Comparison of ENCODE assay signal across 8 mouse cellular contexts in genomic region chr16:91484387-91484786, GRCm38 (mm10). TPM values are rescaled to one million over a fixed set of nuclear protein-coding genes. Genes with fewer than 3 reads are reported as not detected.
DNase-seq lines count a peak whose midpoint lies in the region; ATAC-seq and TF ChIP-seq lines count a peak whose summit lies in the region.

No protein-coding gene starts in this region.

- H3K9me3 ChIP-seq in heart, embryonic 13.5 days = no peaks in the 10 kb centered on the region
- H3K9me3 ChIP-seq in G1E (replicated peaks) = 0 out of 2 replicates have a peak, but pooled peaks cover 4% of the 10 kb centered on the region
- H3K9me3 ChIP-seq in forebrain, embryonic 14.5 days (replicated peaks; ENCODE audit: control insufficient read depth, low read length) = no peaks in the 10 kb centered on the region
- no peaks in the 10 kb centered on the region for H3K9me3 ChIP-seq in liver, embryonic 14.5 days (ENCODE audit: control insufficient read depth, low read length)

- no peak for TF ChIP-seq CTCF in G1E (IDR thresholded peaks at IDR 0.05; ENCODE audit: low read depth, low read length)
- no peak for TF ChIP-seq CTCF in liver, embryonic 14.5 days (IDR thresholded peaks at IDR 0.05; ENCODE audit: low read depth)

- WGBS in heart, embryonic 13.5 days = 49% methylated on average over 17 of the region's 17 CpGs
- 52% methylated on average over 17 of the region's 17 CpGs for WGBS in forebrain, embryonic 14.5 days
- WGBS in liver, embryonic 14.5 days (ENCODE audit: insufficient replicate concordance) = 47% methylated on average over 17 of the region's 17 CpGs

- peaks cover 30% of the 10 kb centered on the region for H3K4me1 ChIP-seq in heart, embryonic 13.5 days
- H3K4me1 ChIP-seq in G1E (ENCODE audit: insufficient read depth, low read depth, low read length) = peaks cover 53% of the 10 kb centered on the region
- H3K4me1 ChIP-seq in forebrain, embryonic 14.5 days (ENCODE audit: control insufficient read depth, insufficient read depth, low read length) = peaks cover 7% of the 10 kb centered on the region
- peaks cover 16 to 17% of the 10 kb centered on the region in 2 experiments for H3K4me1 ChIP-seq in liver, embryonic 14.5 days (replicated peaks; ENCODE audit: control insufficient read depth in 2 of 2, insufficient read depth in 2 of 2, low read length in 1 of 2)

- H3K27me3 ChIP-seq in heart, embryonic 13.5 days (replicated peaks) = no peaks in the 10 kb centered on the region
- no peaks in the 10 kb centered on the region for H3K27me3 ChIP-seq in G1E (ENCODE audit: insufficient read depth, low read length)
- H3K27me3 ChIP-seq in forebrain, embryonic 14.5 days (replicated peaks; ENCODE audit: control insufficient read depth, insufficient read depth, low read length) = no peaks in the 10 kb centered on the region
- H3K27me3 ChIP-seq in liver, embryonic 14.5 days (ENCODE audit: control insufficient read depth, insufficient read depth, low read length) = no peaks in the 10 kb centered on the region

- no peak for ATAC-seq in heart, embryonic 13.5 days (ENCODE audit: extremely low read depth, insufficient number of reproducible peaks, low FRiP score, low TSS enrichment)
- ATAC-seq in G1E (ENCODE audit: extremely low read depth, insufficient number of reproducible peaks, low FRiP score, poor library complexity, severe bottlenecking) = no peak
- ATAC-seq in forebrain, embryonic 14.5 days = peak; percentile 27; the same call in 1 of the 2 replicates
- ATAC-seq in liver, embryonic 14.5 days (ENCODE audit: insufficient read depth) = no peak

- H3K4me3 ChIP-seq in heart, embryonic 13.5 days = peak overlapping the region; percentile 86
- peak overlapping the region; percentile 90 for H3K4me3 ChIP-seq in G1E (ENCODE audit: low read depth, low read length)
- H3K4me3 ChIP-seq in forebrain, embryonic 14.5 days (ENCODE audit: low read depth, low read length) = peak overlapping the region; percentile 90
- H3K4me3 ChIP-seq in liver, embryonic 14.5 days (ENCODE audit: insufficient read depth in 1 of 2, low read depth in 2 of 2, low read length in 2 of 2) = peak overlapping the region; percentile 75 to 83

- H3K4me2 ChIP-seq in heart, embryonic 13.5 days = peak overlapping the region; percentile 71
- peak overlapping the region; percentile 76 for H3K4me2 ChIP-seq in forebrain, embryonic 14.5 days (ENCODE audit: low read length)
- peak overlapping the region; percentile 81 for H3K4me2 ChIP-seq in liver, embryonic 14.5 days (ENCODE audit: low read depth)

- H3K27ac ChIP-seq in heart, embryonic 13.5 days (replicated peaks) = peak overlapping the region; percentile 96
- peak overlapping the region; percentile 95 for H3K27ac ChIP-seq in forebrain, embryonic 14.5 days (ENCODE audit: low read depth, low read length)
- peak overlapping the region; percentile 91 for H3K27ac ChIP-seq in liver, embryonic 14.5 days

- peak overlapping the region; percentile 95 for H3K9ac ChIP-seq in heart, embryonic 13.5 days
- peak overlapping the region; percentile 97 for H3K9ac ChIP-seq in forebrain, embryonic 14.5 days (ENCODE audit: low read length)
- peak overlapping the region; percentile 81 for H3K9ac ChIP-seq in liver, embryonic 14.5 days (replicated peaks)

- H3K36me3 ChIP-seq in heart, embryonic 13.5 days = peaks cover 21% of the 10 kb centered on the region
- peaks cover 36% of the 10 kb centered on the region for H3K36me3 ChIP-seq in G1E (replicated peaks)
- H3K36me3 ChIP-seq in forebrain, embryonic 14.5 days (ENCODE audit: control insufficient read depth, insufficient read depth, low read length) = no peaks in the 10 kb centered on the region
- H3K36me3 ChIP-seq in liver, embryonic 14.5 days (replicated peaks; ENCODE audit: control insufficient read depth, insufficient read depth, low read depth) = no peaks in the 10 kb centered on the region

- no peak for DNase-seq in heart, postnatal 4 days
- no peak for DNase-seq in G1E (ENCODE audit: low spot score)
- DNase-seq in forebrain, embryonic 14.5 days (ENCODE audit: low spot score) = no peak
- DNase-seq in liver, embryonic 14.5 days (ENCODE audit: low read depth in 3 of 3, low spot score in 3 of 3) = no peak
- no peak for DNase-seq in gastrocnemius, postnatal 10 days
- DNase-seq in adrenal gland, adult 8-10 months = no peak
- no peak for DNase-seq in retina, postnatal 1 day

- TF ChIP-seq EP300 in liver, embryonic 14.5 days (IDR thresholded peaks at IDR 0.05; ENCODE audit: low read depth) = no peak

RNA-seq across cellular contexts. Expression of gene Ifnar1, which starts 0.7 kb away (rescaled TPM):
- 33.1 and 37.9 TPM in 2 replicates for polyA plus RNA-seq in heart, embryonic 13.5 days (2015; fragmentation: Nextera tagmentation; extraction: Ambion mirVana)
- total RNA-seq in heart, postnatal 4 days (2021) = 10 to 100 TPM; 50.3 to 56.0 TPM
- total RNA-seq in G1E (2014; fragmentation: Nextera tagmentation) (73.0 and 103 TPM in 2 replicates), G1E (2017) (65.5 and 72.3 TPM in 2 replicates)
- 15.1 and 16.2 TPM in 2 replicates for polyA plus RNA-seq in G1E (2012)
- polyA plus RNA-seq in forebrain, embryonic 14.5 days (2014; fragmentation: Nextera tagmentation; extraction: Ambion mirVana) = 40.4 and 45.6 TPM in 2 replicates
- polyA plus RNA-seq in liver, embryonic 14.5 days (2012; rRNA removed) = 9.3 and 11.6 TPM in 2 replicates
- 15.4 and 16.2 TPM in 2 replicates for polyA plus RNA-seq in liver, embryonic 14.5 days (2014; fragmentation: Nextera tagmentation; extraction: Ambion mirVana)
- total RNA-seq in gastrocnemius, postnatal 10 days (2021) = 10 to 100 TPM; 34.9 to 36.9 TPM
- 10 to 100 TPM; 53.4 to 86.0 (median 68.6) TPM for total RNA-seq in adrenal gland, adult 8-10 months (2022)
